Mouse (Mus musculus) midbrain, postnatal 0 days (tissue): ENCODE results near the gene Abcd3. TPM values are rescaled to one million over a fixed set of nuclear protein-coding genes. Genes with fewer than 3 reads are reported as not detected.

Experiments
- ATAC-seq: fragments of 200-750 bp; cut with Nextera tagmentation; 2 replicates; pipeline ENCODE4 v1.8.0; 2017; ENCODE audit warnings: moderate number of reproducible peaks, mild to moderate bottlenecking, moderate TSS enrichment, moderate library complexity; ENCODE audit not compliant: low FRiP score
- DNase-seq: peaks from one replicate; pipeline ENCODE4 v3.0.0-alpha.2; 2015; ENCODE audit warnings: low spot score
- H3K27ac ChIP-seq: fragments of 300-500 bp; sonication (generic); 2 replicates; pipeline ENCODE4 v1.5.1; 2014; ENCODE audit warnings: low read depth, mild to moderate bottlenecking, low read length, mixed read lengths
- H3K27me3 ChIP-seq: fragments of 300-500 bp; sonication (generic); 2 replicates; pipeline ENCODE4 v1.6.1; 2014; ENCODE audit warnings: low read length, control low read depth, mixed read lengths; ENCODE audit not compliant: insufficient read depth
- H3K36me3 ChIP-seq: fragments of 300-500 bp; sonication (generic); 2 replicates; pipeline ENCODE4 v1.6.1; 2014; ENCODE audit warnings: low read length, control low read depth, mixed read lengths; ENCODE audit not compliant: insufficient read depth
- H3K4me1 ChIP-seq: fragments of 300-500 bp; sonication (generic); 2 replicates; pipeline ENCODE4 v1.6.1; 2014; ENCODE audit warnings: mild to moderate bottlenecking, control low read depth, antibody characterized with exemption, low read length, mixed read lengths; ENCODE audit not compliant: insufficient read depth
- H3K4me2 ChIP-seq: fragments of 300-500 bp; sonication (generic); 2 replicates; pipeline ENCODE4 v1.6.1; 2014; ENCODE audit warnings: low read depth, mild to moderate bottlenecking, low read length, mixed read lengths; ENCODE audit not compliant: poor library complexity, severe bottlenecking
- H3K4me3 ChIP-seq: fragments of 300-500 bp; sonication (generic); 2 replicates; pipeline ENCODE4 v1.5.1; 2014; ENCODE audit warnings: low read depth, mild to moderate bottlenecking, low read length, moderate library complexity
- H3K9ac ChIP-seq: fragments of 300-500 bp; sonication (generic); replicated peaks from 2 replicates; pipeline ENCODE4 v1.6.1; 2014; ENCODE audit warnings: mild to moderate bottlenecking, low read length, moderate library complexity, mixed read lengths; ENCODE audit not compliant: poor library complexity, severe bottlenecking
- H3K9me3 ChIP-seq: fragments of 300-500 bp; sonication (generic); 2 replicates; pipeline ENCODE4 v1.6.1; 2016; ENCODE audit warnings: low read length, control low read depth
- CTCF ChIP-seq: IDR thresholded peaks from 2 replicates; pipeline ENCODE4 v1.5.1; 2016; ENCODE audit warnings: antibody characterized with exemption, mild to moderate bottlenecking
- WGBS: fragments of 180-500 bp; shearing (Covaris S2); extraction: QIAGEN DNeasy Blood & Tissue Kit; methylation state at CpG from one replicate; pipeline ENCODE4 v1.1.7; 2014; 5-methylcytosine and 5-hydroxymethylcytosine counted together
- polyA plus RNA-seq: library from polyadenylated mRNA; unstranded; fragments of >200 nt; fragmentation: Nextera tagmentation; extraction: Ambion mirVana; gene quantifications from 2 replicates; pipeline ENCODE4 v1.2.1, GENCODE M21; 2015
- total RNA-seq: library from RNA; depleted of rRNA; stranded (reverse); fragments of >200 nt; gene quantifications from 2 replicates; pipeline ENCODE4 v1.2.3, GENCODE M21; 2014

Abcd3 gene
- total and polyA plus RNA-seq, 2 experiments from 2014 or later: 51.1 to 77.5 TPM

DNA sequence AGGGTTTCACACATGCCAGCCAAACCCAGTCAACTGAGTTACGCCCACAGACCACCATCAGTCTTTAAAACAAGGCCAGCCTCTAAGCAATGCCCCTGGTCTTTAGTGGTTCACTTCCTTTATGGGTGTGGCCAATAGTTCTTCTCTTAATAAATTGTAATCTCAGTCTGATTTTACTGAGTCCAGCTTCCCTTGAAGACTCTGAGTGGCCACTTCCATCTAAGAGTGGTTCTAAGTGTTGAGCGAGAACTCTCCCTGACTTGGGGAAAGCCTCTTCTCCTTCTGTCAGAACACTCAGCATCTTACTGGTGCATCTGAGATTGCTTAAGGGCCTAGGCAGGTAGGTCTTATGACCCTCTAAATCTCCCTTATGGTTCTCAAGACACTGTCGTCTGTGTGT, 35.9 kb upstream of the Abcd3 start:
- no peaks in the 10 kb centered on the region for H3K9me3 ChIP-seq
- no peak for TF ChIP-seq CTCF
- DNase-seq (no peak), ATAC-seq (no peak)
- no peak overlapping the region for H3K27ac ChIP-seq
- no peaks in the 10 kb centered on the region for H3K27me3 ChIP-seq
- H3K4me2 ChIP-seq: no peak overlapping the region
- WGBS: 94% methylated on average over 3 of the region's 3 CpGs
- H3K4me3 ChIP-seq: no peak overlapping the region
- H3K4me1 ChIP-seq: no peaks in the 10 kb centered on the region
- no peaks in the 10 kb centered on the region for H3K36me3 ChIP-seq
- H3K9ac ChIP-seq: no peak overlapping the region

DNA sequence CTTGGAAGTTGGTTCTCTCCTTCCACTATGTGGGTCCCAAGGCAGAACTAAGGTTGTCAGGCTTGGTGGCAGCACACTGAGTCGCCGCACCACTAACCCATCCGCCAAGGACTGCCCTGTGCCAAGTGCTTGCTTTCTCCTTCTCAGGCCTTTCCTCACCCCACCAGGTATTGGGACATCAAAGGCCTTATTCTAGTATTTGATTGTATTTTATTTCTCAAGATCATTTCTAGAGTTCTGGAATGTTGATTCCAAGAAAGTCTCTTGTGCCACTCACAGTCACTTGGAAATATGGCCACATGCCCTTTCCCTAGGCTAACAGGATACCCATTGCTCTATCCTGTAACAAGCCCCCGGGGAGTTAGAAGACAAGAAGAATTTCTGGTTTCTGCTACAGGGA, 35.3 kb upstream of the Abcd3 start:
- Histone ChIP-seq H3K27me3 (no peaks in the 10 kb centered on the region), H3K4me3 (no peak overlapping the region), H3K36me3 (no peaks in the 10 kb centered on the region), H3K27ac (no peak overlapping the region), H3K9me3 (no peaks in the 10 kb centered on the region), H3K4me2 (no peak overlapping the region), H3K9ac (no peak overlapping the region), H3K4me1 (no peaks in the 10 kb centered on the region)
- no peak for DNase-seq
- no peak for TF ChIP-seq CTCF
- 97% methylated on average over 4 of the region's 4 CpGs for WGBS
- no peak for ATAC-seq

DNA sequence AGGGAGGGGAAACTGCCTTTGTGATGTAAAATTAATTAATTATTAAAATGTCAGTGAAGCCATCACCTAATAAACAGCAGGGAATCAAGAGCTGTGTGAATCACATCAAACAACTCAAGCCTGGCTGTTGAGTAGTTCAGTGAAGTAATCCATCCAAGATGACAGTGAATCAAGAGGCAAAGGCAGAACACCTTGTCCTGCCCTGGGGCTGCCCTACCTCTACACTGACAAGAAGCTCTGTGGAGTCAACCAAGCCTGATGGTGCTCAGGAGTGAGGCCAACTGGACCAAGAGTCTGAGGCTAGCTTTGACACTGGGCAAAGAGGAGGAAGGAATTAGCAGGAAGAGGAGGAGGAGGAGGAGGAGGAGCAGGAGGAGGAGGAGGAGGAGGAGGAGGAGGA, 32.2 kb upstream of the Abcd3 start:
- Histone ChIP-seq H3K4me2 (no peak overlapping the region), H3K27me3 (no peaks in the 10 kb centered on the region), H3K9me3 (no peaks in the 10 kb centered on the region), H3K4me1 (no peaks in the 10 kb centered on the region), H3K36me3 (no peaks in the 10 kb centered on the region), H3K27ac (no peak overlapping the region), H3K9ac (no peak overlapping the region), H3K4me3 (no peak overlapping the region)
- no peak for TF ChIP-seq CTCF
- ATAC-seq (no peak), DNase-seq (no peak)

DNA sequence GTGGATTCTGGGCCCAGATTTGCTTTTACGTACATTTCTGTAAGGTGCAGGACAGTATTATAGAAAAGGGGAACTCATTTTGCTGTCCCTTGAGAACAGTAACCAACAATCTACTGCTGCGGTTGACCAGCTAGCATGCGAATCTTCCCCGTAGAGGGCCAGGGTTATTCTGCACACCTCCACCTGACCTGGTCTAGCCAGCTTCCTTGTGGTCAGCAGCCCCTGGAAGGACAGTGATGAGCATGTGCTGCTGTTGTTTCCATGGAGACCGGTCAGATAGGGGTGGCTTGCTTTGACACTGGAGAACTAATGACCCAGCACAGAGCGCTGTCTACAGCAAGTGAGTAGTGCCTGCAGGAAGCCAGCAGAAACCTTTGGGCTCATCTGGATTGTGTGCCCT, 29.6 kb upstream of the Abcd3 start:
- Histone ChIP-seq H3K27me3 (no peaks in the 10 kb centered on the region), H3K27ac (no peak overlapping the region), H3K9me3 (no peaks in the 10 kb centered on the region), H3K4me2 (no peak overlapping the region), H3K9ac (no peak overlapping the region), H3K4me3 (no peak overlapping the region), H3K36me3 (no peaks in the 10 kb centered on the region), H3K4me1 (no peaks in the 10 kb centered on the region)
- TF ChIP-seq CTCF: no peak
- DNase-seq (no peak), ATAC-seq (no peak)
- 91% methylated on average over 6 of the region's 6 CpGs for WGBS

DNA sequence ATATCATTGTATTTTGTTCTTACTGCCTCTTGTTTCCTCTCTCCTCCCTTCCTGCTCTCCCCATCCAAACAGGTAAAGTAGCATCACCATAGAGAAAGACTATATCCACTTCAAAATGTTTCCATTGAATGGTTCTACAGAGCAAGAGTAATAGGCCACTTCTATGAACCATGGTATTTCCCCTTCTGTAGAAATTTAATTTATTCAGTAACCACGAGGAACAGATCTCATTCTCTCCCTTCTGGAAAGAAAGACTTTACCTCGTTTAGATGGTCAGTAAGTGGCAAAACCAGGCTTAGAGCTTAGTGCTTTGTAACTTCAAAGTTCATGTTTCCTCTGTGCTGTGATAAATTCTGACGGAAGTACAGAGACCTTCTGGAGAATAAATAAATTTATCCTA, 28.9 kb upstream of the Abcd3 start:
- H3K4me1 ChIP-seq: no peaks in the 10 kb centered on the region
- no peak for DNase-seq
- H3K36me3 ChIP-seq: no peaks in the 10 kb centered on the region
- no peak overlapping the region for H3K9ac ChIP-seq
- no peak overlapping the region for H3K4me2 ChIP-seq
- H3K4me3 ChIP-seq: no peak overlapping the region
- 64% methylated on average over 3 of the region's 3 CpGs for WGBS
- no peak for TF ChIP-seq CTCF
- H3K27ac ChIP-seq: no peak overlapping the region
- ATAC-seq: no peak
- H3K27me3 ChIP-seq: no peaks in the 10 kb centered on the region
- no peaks in the 10 kb centered on the region for H3K9me3 ChIP-seq

DNA sequence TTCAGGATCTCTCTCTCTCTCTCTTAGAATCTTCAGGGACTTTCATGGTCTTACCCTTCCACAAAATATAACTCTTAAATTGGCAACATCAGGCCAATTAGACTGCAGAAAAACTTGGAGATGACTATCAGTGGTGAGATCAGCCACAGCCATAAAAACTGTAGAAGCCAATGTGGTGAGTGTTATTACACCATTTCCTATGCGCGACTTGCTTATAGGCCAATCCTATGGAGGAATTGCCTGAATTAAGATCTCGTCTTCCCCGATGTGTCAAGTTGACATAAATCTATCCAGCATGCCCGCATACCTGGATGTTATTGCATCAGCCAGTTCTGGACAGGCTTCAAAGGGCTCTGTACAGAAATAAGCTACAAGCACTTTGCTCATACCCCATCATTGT, 28.2 kb upstream of the Abcd3 start:
- Histone ChIP-seq H3K4me2 (no peak overlapping the region), H3K4me3 (no peak overlapping the region), H3K36me3 (no peaks in the 10 kb centered on the region), H3K27me3 (no peaks in the 10 kb centered on the region), H3K9me3 (no peaks in the 10 kb centered on the region), H3K27ac (no peak overlapping the region), H3K9ac (no peak overlapping the region), H3K4me1 (no peaks in the 10 kb centered on the region)
- 93% methylated on average over 5 of the region's 5 CpGs for WGBS
- DNase-seq (no peak), ATAC-seq (no peak)
- no peak for TF ChIP-seq CTCF
